Mouse (Mus musculus) cerebellum, adult 18-20 months (tissue): ENCODE data around the gene Rtf2.
A peak's percentile ranks its signal among the peaks of the same experiment; 100 is the strongest.

ENCODE experiments used
- DNase-seq, 2 experiments: peaks; one replicate each; pipeline ENCODE4 v3.0.0; 2021

Rtf2 gene

DNA sequence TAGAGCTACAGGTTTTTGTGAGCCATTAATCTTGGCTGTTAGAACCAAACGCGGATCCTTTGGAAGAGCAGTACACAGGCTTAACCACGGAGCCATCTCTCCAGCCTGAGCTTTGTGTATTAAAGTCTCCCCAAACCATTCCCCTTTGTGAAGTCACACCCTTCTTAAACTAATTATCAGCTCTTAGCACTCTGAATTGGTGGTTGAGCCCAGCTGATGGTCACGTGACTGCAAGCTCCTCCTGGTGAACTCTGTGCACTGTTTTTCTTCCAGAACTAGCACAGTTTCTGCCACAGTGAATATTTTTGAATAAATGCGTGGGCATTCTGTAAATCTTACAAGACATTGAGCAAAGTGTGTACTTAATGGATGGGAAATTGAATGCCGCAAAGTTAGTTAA is 820 bp downstream of the Rtf2 start:
- DNase-seq, result no peak

DNA sequence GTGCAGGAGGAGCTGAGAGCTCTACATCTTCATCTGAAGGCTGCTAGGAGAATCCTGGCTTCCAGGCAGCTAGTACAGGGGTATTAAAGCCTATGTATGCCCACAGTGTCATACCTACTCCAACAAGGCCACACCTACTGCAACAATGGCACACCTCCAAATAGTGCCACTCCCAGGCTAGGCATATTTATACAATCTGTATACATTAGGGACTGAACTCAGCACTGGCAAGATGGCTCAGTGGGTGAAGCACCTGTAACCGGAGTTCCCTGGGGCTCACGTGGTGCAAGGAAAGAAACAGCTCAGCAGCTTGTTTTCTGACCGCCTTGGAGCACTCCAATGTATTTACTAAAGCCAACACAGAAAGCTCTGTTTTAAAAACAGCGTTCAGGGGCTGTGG is 5.3 kb downstream of the Rtf2 start:
- no peak for DNase-seq

DNA sequence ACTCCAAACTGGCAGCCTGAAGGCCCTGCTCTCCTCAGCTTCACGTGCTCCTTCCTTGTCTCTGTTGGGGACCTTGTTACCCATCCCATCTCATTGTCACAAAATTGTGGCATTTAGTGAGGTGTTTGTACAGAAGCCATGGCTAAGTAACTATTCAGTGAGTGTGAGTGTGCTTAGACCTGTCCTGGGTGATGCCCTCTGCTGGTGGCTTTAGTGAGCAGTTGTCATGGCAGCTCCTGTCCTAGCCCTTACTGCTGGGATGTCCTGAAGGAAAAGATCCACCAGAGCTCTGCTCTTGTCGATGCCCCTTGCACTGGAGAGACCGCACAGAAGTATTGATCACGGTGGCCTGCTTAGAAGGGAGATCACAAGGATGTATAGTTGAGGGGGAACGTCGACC is 7.0 kb downstream of the Rtf2 start:
- DNase-seq, result no peak

DNA sequence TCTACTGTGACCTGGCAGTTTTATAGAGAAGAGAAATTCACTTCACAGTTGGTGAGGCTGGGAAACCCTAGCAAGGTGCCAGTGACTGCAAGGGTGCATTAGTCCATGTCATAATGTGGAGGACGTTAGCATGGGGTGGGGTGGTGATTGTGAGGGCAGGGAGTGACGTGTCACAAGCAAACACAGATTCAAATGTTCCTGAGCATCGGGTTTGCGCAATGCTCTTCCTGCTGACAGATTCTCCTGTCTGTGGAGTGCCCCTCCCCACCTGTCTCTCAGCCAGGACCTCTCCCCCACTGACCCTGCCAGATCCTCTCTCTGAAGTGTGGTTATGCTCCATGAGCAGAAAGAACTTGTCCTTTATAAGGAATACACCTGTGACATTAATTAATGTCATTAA is 8.0 kb downstream of the Rtf2 start:
- no peak for DNase-seq

DNA sequence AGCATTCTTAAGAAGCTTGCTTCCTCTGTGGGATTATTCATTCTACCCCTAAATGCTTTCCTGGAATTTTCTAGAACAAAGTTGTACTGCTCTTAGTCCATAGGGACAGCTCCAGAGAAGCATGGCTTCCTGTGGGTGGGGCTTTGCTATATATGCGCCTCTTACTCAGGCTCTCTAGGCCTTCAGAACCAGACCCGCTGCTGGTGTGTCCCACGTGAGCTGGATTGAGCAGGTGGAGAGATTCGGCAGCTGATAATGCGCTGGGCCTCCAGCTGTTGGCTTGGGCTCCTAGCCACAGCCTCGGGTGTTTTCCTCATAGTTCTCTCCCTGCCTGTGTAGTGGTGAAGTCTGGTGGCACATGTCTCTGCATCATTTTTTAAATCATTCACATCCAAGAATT is 10.3 kb downstream of the Rtf2 start:
- no peak for DNase-seq

DNA sequence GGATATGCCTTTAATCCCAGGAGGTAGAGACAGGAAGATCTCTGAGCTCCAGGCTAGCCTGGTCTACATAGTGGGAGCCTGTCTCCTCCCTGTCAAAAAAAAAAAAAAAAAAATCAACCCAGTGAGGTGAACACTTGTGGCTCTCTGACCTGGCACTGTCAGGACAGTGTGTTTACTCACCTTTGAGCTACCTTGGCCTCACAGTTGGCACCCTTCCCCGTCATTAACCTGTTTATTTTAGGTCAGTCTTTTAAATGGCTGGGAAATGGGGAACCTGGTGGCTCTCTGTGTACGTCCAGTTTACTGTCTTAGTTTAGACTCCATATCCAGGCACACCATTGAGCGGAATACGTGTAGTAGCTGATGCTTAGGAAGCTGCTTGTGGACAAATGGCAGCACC is 11.7 kb downstream of the Rtf2 start:
- DNase-seq, result no peak

DNA sequence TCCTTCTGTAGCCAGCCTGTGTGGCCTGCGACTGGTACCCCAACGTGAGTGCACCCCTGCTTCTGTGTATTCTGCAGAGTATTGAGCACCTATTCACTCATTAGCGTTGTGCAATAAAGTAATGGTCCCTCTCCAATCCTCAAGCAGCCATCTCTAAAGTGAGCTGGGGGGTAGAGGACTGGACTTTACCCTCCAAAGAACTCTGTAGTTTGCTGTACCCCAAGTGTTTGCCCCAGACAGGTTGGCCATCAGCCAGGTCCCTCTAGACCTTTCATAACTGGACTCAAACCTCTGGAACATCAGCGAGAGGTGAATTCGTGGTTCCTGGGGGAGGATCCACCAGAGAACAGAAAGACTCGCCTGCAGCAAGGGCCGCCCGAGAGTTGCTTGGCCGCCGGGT is 12.1 kb downstream of the Rtf2 start:
- no peak for DNase-seq

DNA sequence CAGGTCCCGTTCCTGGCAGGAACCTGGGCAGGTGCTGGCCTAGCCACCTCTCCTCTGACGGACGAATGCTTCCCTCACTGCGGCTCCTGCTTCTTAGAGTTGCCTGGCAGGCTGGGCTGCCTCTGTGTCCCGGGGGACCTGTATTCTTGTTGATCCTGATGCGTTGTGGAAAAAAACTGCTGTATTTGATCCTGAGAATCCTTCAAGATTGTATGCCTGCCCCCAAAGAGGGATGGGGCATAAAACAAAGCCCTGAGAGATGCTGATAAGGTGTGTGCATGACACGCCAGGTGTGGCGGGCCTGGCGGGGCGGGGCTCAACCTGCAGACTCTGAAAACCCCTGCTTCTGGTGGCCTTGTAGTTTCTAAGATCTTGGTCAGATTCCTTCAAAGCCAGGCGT is 18.1 kb downstream of the Rtf2 start, which contains the start of gene Gcnt7:
TSS of gene Gcnt7 (minus strand) at position 101 of the 400 bp plus-strand sequence.
- no peak for DNase-seq

DNA sequence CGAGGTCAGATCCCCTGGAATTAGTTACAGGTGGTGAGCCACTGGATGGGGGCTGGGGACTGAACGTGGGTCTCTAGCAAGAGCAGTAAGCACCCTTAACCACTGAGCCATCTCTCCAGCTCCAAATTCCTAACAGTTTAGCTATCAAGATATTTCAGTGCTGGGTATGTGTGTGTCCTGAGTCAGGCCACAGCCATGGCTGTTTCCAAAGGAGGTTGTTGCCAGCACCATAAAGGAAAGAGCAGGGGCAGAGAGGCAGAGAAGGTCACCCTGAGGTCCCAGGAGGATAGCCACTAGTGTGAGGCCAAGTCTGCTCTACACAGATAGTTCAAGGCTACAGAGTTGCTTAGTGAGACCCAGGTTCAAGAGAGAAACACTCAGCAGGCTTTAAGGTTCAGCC is 20.3 kb downstream of the Rtf2 start:
- DNase-seq, result no peak

DNA sequence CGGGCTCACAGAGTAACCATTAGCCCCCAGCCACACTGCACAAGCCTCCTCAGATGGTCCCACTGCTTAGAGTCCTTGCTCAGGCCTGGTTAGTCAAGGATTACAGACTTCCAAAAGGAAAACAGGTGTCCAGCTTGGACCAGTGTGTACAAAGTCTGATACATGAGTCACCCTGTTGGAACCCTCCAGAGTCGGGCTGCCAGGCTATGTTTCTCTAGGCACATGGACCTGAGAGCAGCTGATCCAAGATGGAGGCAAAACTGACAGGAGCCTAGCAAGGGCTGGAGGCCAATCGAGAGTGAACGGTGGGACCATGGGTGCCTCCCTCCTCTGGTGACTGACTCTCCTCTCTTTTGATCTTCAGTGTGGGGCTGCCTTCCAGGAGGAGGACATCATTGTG is 22.5 kb downstream of the Rtf2 start:
- no peak for DNase-seq

DNA sequence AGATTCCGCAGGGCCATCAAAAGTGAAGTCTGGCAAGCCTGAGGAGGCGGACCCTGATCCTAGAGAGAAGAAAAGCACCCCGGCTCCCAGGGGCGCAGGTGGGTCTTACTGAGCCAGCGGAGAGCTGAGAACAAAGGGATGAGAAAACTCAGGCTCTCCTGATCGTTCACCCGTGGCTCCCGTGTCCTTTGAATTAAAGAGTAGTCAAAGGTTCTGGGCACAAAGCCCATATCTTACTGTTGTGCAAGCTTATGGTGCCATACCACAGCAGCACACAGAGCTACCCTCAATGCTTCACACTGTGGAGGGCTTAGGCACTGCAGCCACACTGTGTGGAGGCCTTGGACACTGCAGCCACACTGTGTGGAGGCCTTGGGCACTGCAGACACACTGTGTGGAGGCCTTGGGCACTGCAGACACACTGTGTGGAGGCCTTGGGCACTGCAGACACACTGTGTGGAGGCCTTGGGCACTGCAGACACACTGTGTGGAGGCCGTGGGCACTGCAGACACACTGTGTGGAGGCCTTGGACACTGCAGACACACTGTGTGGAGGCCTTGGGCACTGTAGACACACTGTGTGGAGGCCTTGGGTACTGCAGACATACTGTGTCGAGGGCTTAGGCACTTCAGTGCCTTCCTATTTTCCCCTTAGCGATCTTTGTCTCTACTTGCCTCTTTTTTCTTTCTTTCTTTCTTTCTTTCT is 26.2 kb downstream of the Rtf2 start:
- DNase-seq, result no peak

DNA sequence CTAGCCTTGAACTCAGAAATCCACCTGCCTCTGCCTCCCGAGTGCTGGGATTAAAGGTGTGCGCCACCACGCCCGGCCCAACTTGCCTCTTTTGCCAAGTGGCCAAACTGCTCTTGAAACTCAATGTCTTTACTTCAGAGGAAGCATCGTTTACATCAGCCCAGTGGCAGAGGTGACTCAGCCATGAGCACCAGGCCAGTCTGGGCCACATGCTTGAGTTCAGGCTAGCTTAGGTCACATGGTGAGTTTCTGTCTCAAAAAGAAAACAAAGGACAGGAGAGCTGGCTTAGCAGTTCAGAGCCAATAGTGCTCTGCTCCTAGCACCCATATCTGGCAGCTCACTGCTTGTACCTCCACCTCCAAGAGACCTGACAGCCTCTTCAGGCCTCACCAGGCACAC is 26.9 kb downstream of the Rtf2 start:
- no peak for DNase-seq

DNA sequence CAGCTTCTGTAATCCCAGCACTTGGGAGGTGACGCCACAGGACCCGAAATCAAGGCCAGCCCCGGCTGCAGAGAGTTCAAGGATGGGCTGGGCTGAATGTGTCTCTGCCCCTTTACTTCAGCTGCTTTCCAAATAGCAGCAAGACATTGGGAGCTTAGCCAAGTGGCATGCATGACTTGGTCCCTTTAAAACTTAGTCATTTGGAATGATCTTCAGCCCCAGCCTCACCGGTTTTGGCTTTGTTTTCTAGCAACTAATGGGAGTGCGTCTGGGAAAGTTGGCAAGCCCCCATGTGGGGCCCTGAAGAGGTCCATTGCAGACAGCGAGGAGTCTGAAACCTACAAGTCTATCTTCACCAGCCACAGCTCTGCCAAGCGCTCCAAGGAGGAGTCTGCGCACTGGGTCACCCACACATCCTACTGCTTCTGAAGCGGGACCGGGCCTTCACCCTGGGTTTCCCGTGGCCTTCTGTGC is 28.0 kb downstream of the Rtf2 start:
- peak in 1 of 2 experiments; percentile 9 for DNase-seq

DNA sequence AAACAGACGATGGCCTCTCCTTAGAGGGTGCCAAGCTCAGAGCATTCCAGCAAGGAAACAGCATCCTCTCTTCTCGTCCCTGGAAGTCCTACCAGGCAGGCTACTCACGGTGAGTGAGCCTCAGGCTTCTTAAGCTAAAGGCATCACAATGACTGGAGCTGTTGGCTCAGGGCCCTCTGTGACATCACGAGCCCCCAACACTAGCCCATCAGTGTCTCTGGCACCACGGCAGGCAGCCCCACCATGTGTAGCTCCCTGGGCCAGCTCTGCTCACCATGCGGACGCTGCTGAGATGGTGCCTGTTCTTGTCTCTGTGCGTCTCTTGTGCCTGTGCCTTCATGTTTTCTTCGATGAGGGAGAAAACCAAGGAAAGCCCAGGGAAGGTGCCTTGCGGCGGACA is 32.0 kb downstream of the Rtf2 start, which contains the start of gene Fam209:
TSS of gene Fam209 (plus strand) at position 203 of the 400 bp plus-strand sequence.
- no peak for DNase-seq

DNA sequence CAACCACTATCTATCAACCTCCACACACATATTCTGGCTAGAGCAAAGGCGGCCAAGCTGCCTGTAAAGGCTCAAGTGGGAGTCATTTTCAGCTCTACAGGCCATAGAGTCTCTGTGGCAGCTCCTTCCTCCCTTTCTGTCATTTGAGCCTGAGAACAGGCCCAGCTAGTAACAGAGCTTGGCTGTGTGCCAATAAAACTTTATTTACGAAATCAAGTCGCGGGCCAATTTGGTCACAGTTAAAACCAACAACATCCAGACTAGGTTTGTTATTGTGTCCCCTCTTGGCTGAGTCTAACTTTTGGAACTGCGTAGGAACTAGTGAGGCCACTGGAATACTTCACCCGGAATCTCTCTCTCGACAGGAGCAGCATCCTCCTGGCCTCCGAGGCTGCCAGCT is 33.2 kb downstream of the Rtf2 start:
- DNase-seq, result no peak

DNA sequence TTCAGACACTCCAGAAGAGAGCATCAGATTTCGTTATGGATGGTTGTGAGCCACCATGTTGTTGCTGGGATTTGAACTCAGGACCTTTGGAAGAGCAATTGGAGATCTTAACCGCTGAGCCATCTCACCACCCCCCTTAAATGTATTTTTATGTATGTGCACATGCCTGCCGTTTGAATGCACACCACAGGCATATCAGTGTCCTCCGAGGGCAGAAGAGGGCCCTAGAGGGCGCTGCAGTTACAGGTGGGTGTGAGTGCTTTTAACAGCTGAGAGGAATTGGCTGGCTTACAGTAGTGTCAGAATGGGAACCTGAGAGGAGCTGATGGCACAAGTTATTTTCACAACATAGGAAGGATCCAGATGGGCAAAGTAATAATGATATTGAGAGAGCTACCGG is 34.6 kb downstream of the Rtf2 start:
- DNase-seq, result no peak

DNA sequence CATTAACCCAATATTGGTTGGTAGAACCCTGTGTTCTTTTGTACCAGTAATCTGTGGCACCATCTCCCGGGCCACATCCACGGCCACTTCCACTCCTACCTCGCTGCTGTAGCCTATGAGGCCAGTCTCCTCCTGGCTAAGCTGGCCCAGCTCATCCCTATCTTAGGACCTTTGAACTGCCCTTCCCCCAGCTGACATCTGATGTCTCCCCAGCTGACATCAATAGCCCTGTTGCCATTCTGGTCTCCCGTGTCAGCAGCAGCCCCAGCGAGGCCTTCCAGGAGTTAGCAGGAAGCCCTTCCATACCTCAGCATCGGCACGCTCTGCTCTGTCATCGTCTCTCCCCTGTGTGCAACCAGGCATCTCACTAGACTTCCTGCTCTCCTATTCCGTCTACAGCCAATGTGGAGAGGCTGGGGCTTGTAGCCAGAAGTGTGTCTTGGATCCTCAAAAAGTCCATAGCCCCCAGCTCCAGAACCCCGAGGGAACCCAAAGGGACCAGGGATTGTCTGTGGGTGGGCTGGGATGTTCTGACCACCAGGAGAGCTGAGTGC is 36.4 kb downstream of the Rtf2 start:
- no peak for DNase-seq

DNA sequence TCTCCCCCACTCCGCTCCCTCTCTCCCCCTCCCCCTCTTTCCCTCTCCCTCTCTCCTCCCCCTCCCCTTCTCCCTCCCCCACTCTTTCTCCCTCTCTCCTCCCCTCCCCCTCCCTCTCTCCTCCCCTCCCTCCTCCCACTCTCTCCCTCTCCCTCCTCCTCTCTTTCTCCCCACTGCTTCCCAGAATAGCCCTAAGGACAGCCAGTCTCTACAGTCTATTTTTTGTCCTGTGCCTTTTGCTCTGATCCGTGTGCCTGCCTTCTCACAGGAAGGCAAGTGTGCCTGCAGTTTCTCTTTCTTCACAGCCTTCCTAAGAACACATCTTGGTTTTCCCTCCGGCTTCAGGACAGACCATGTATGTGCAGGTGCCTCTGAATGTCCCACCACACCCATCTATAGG is 37.0 kb downstream of the Rtf2 start:
- DNase-seq, result no peak

DNA sequence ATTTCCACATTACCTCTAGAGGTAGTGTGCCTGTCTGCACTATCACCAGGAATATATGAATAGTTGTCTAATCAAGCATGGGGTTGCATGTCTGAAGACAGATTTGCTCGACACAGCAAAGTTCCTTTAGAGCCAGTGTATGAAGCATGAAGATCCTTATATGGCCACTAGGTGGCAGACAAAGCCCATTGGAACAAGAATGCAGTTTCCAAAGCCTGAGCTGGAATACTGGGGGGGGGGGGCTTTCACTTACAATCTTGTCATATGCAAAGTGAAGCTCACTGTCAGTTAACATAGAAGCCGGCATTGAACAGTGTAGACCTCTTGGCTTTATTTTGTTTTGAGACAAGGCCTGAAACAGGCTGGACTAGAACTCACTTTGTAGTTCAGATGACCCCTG is 37.5 kb downstream of the Rtf2 start:
- peak; percentile 18 to 33 for DNase-seq

DNA sequence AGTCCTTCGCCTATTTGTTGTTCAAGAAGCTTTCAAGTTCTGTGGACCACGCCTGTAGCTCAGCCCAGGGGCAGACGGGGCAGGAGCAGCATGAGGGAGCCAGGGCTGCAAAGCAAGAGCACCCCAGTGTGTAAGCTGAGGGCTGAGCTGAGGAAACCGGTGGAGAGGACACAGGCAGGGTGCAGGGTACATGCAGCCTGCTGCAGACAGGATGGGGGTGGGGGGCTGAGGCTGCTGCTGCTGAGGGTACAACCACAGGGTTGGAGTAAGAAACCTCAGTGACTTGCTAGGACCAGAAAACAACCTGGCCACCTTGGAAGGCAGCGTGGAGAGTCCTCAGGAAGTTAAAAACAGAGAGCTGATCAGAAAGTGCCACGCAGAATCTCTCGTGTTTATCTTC is 39.9 kb downstream of the Rtf2 start:
- no peak for DNase-seq

DNA sequence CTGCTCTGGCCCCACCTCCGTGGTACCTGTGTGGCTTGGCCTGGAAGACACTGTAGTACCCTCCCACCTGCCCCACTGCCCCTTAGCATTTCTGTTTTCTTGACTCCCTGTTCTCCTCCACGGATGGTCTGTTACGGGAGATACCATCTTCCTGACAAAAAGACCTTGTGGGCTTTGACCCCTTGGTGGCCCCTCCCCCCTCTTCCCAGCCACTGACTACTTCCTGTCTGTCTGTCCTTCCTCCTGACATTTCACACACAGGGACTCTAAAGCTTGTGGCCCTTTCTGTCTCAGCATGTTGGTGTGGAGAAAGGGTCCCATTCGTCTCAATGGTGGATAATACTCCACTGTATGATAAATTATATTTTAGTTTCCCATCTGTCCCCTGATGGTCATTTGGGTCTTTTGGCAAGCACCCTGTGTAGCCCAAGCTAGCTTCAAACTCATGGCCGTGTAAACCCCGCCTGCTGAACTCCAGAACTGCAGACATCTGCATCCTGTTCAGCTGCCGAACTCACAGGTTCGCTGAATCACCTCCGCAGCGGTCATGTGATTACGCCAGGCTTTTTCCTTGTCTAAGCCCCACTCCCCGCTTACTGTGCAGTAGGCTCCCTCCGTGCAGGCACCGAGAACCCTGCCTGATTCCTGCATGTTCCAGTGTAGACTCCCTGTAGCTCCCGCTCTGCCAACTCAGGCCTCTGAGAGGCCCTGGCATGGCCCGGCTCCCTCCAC is 41.5 kb downstream of the Rtf2 start:
- no peak for DNase-seq

DNA sequence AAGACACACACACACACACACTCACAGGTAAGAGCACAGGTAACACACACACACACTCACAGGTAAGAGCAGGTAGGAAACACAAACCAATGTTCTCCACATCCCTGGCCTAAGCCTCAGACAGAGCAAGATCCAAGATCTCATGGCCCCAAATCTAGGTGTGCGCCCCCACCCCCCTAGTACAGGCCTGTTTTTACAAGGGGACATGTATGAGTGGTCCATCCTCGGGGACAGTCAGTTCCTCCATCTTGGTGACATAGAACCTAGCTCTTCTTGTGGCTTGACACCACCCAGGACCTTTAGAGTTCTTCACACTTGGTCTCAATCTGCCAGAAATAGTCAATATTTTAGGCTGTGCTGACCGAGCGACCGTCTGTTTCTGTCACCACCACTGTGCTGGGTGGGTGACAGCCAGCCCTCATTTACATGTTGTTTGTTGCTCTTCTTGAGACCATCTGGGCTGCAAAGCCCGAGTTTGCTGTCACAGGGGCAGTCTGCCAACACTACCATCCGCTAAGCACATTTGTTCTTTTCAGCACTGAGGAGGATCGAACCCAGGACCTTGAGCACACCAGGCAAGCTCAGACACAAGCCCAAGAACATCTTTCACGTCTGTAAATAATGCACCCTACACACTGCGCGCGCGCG is 43.5 kb downstream of the Rtf2 start:
- no peak for DNase-seq

DNA sequence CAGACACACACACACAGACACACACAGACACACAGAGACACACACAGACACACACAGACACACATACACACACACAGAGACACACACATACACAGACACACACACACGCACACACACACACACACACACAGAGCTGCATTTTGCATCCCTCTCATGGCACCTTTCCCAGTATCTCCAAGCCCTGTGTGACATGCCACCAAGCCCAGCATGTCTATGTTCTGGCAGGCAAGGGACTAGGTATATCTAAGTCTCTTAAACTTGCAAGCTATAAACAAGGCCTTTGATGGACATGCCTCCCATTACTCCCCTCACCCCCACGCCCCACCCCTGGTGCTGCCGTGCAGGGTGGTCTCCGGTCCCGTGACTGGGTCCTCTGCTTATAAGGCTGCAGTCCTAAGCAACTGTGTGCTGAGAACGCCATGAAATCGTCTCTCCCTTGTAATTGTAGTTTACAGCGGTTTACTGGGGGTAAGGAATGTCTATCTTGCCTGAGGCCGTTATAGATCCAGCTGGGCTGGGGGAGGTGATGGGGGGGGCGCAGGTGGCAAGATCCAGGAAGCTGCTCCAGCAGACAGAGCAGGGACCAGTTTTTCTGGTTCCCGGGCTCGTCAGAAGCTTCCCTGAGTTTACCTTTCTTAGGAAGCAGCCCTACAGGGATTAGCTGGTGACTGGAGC is 44.5 kb downstream of the Rtf2 start:
- DNase-seq, result no peak
